Mouse (Mus musculus) testis, postnatal 14 days (tissue): Measurements from ENCODE around the gene Arhgef10l.
"Not testable (repeated sequence)": the region's sequence is repeated elsewhere in the genome, so short reads cannot be mapped to it uniquely, and the experiment has no call there.

Source experiments
- DNase-seq: peaks from one replicate; pipeline ENCODE4 v3.0.0; 2021; ENCODE audit warnings: low spot score

The Arhgef10l gene

GRCm38 (mm10) chr4:140605790-140606189 is 60.0 kb downstream of the Arhgef10l start:
- peak; percentile 24 for DNase-seq

- no peak for DNase-seq
Observed at GRCm38 (mm10) chr4:140605247-140605646, 60.6 kb downstream of the Arhgef10l start.

GRCm38 (mm10) chr4:140604541-140604940 is 61.3 kb downstream of the Arhgef10l start:
- no peak for DNase-seq

- no peak for DNase-seq
Observed at GRCm38 (mm10) chr4:140602022-140602421, 63.8 kb downstream of the Arhgef10l start.

GRCm38 (mm10) chr4:140601153-140601552 is 64.7 kb downstream of the Arhgef10l start:
- no peak for DNase-seq

GRCm38 (mm10) chr4:140598846-140599245 is 67.0 kb downstream of the Arhgef10l start:
- DNase-seq = no peak

GRCm38 (mm10) chr4:140597928-140598327 is 67.9 kb downstream of the Arhgef10l start:
- no peak for DNase-seq

- DNase-seq = no peak
Observed at GRCm38 (mm10) chr4:140597378-140597777, 68.4 kb downstream of the Arhgef10l start.

- no peak for DNase-seq
Observed at GRCm38 (mm10) chr4:140593771-140594505, 71.9 kb downstream of the Arhgef10l start.

GRCm38 (mm10) chr4:140592990-140593770 is 72.6 kb downstream of the Arhgef10l start:
- DNase-seq = no peak

- peak; percentile 42 for DNase-seq
Observed at GRCm38 (mm10) chr4:140592217-140592759, 73.5 kb downstream of the Arhgef10l start.

GRCm38 (mm10) chr4:140586478-140586877 is 79.3 kb downstream of the Arhgef10l start:
- no peak for DNase-seq

- no peak for DNase-seq
Observed at GRCm38 (mm10) chr4:140584240-140584639, 81.6 kb downstream of the Arhgef10l start.

- DNase-seq = no peak
Observed at GRCm38 (mm10) chr4:140582390-140583088, 83.3 kb downstream of the Arhgef10l start.

- DNase-seq = no peak
Observed at GRCm38 (mm10) chr4:140581730-140582389, 84.0 kb downstream of the Arhgef10l start.

GRCm38 (mm10) chr4:140581341-140581729 is 84.5 kb downstream of the Arhgef10l start:
- DNase-seq = no peak

GRCm38 (mm10) chr4:140580866-140581265 is 84.9 kb downstream of the Arhgef10l start:
- no peak for DNase-seq

- no peak for DNase-seq
Observed at GRCm38 (mm10) chr4:140579576-140579975, 86.2 kb downstream of the Arhgef10l start.

GRCm38 (mm10) chr4:140579149-140579548 is 86.7 kb downstream of the Arhgef10l start:
- DNase-seq = no peak

GRCm38 (mm10) chr4:140576628-140577027 is 89.2 kb downstream of the Arhgef10l start:
- no peak for DNase-seq

- DNase-seq = not testable (repeated sequence)
Observed at GRCm38 (mm10) chr4:140574863-140575262, 90.9 kb downstream of the Arhgef10l start.

GRCm38 (mm10) chr4:140572376-140572775 is 93.4 kb downstream of the Arhgef10l start:
- no peak for DNase-seq
